Mouse (Mus musculus): ENCODE data around the gene Mlc1.

GRCm38 (mm10) chr15:88934141-88934540 lies 44.7 kb downstream of the Mlc1 start:
- peak; percentile 43; the same call in 1 of the 2 replicates for TF ChIP-seq CTCF (IDR thresholded peaks at IDR 0.05; ENCODE audit: borderline replicate concordance, extremely low read depth, insufficient read depth, insufficient read length)
- TF ChIP-seq POLR2A (IDR thresholded peaks at IDR 0.05; ENCODE audit: borderline replicate concordance, extremely low read depth, insufficient read depth, insufficient read length, poor library complexity, severe bottlenecking): no peak

Data from brain, embryonic 14.5 days (tissue).